Mouse (Mus musculus) skeletal muscle tissue, adult 2 months (tissue): Measurements from ENCODE around the gene Pigu.
A peak's percentile ranks its signal among the peaks of the same experiment; 100 is the strongest.

Experiments
- DNase-seq: peaks from one replicate; pipeline ENCODE4 v3.0.0-alpha.2; 2012; ENCODE audit warnings: low read depth, low spot score

Gene Pigu

DNA sequence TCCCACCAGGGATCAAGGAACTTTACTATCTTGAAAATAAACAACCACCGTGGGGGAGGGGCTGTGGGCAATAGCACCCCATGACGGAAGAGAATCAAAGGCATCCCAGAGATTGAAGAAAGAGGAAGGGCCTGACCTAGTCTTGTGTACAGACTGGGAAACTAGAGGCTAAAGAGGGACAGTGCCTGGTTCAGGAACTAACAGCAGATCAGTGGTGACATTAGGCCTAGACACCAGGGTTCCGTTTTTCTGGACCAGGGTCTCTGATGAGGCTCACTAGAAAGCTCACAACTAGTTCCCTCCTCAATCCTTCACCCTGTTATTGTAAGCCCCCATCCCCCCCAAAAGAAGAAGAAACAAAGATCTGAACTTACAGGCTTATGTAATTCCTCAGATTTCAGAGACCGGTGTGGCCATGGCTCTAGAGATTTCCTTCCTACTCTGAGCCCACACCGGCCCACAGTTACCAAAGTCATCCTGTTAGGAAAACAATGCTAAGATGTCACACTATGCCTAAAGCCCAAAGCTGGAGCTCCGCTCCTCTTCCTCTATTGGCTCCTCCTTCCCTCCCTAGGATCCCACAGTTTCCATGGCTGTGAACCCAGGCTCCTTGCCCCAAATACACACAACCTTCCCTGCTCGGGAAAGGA lies 10.5 kb upstream of the Pigu start:
- no peak for DNase-seq

DNA sequence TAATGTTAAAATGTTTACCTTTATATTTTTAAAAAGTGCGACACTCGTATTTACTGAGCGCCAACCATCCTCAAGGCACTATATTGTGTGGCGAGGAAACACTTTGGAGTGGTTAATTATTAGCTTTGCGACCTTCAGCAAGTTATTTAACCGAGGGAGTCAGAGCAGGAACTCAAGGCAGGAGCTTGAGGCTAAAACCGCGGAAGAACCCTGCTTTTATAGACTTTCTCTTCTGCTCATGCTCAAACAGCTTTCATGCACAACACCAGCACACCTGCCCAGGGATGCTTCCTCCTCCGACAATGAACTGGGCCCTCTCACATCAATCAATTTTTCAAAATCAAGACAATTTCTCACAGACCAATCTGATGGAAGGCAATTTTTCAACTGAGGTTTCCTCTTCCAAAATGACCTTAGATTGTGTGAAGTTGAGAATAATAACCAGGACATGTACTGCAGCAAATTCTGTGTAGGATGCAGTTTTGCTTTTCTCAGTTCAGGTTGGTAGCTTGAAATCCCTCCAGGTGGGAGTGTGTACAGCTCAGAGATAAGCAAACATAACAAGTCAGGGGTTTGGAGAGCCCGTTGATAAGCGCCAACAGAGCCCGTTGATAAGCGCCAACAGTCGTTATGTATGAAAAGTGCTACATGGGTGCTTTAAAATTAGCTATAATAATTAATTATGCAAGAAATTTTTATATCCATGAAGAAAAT lies 613 bp upstream of the Pigu start:
- DNase-seq, result no peak

DNA sequence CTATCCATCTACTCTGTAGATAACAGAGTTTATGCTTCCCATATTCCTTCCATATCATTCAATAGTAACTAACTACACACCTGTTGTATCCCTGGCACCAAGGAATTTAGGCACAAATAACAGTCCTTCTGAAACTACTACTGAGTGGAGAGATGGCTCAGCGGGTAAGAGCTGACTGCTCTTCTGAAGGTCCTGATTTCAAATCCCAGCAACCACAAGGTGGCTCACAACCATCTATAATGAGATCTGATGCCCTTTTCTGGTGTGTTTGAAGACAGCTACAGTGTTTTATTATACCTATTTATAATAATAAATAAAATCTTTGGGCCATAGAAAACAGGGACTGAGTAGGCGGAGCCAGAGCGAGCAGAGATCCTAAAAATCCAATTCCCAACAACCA lies 2.8 kb downstream of the Pigu start:
- DNase-seq, result no peak

DNA sequence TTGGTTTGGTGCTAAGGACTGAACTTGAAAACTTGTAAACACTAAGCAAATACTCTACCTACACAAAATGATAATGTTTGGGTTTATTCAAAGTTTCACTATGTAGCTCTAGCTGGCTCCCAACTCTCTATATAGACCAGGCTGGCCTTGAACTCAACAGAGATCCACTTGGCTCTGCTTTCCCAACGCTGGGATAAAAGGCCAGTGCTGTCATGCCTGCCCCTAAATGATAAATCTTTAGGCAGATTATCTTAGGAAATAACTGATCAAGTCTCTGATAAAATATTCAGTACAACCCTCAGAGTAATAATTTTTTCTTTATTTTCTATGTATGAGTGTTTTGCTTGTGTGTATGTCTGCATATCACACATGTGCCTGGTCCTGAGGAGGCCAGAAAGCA lies 10.6 kb downstream of the Pigu start:
- no peak for DNase-seq

DNA sequence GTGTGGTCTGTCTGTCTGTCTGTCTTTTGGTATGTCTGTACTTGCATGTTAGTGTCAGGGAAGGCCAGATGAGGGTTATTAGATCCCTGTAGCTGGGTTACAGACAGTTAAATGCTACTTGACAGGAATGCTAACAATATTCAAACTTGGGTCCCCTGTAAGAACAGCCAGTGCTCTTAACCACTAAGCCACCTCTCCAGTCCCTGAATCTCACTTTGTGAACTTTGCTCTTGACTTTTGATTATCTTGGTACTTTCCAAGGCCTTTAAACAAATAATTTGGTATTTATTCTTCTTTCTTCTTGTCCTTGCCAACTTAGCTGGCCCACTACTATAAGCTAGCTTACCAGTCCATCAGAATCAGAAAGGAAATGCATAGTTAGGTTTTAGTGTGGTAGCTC lies 17.1 kb downstream of the Pigu start:
- no peak for DNase-seq

DNA sequence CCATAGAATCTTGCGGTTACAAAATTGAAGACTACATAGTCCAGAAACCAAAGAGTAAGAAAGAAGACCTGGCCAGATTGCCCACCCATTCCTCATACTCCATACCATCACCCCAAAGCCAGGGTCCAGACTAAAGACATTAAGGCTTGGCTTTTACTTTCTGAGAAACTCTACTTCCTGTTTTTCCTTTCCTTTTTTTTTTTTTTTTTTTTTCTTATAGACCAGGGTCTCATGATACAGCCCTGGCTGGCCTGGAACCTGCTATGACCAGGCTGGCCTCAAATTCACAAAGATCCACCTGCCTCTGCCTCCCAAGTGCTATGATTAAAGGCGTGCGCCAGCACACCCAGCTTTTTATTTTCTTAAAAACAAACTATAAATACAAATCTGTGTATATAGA lies 21.0 kb downstream of the Pigu start:
- DNase-seq, result no peak

DNA sequence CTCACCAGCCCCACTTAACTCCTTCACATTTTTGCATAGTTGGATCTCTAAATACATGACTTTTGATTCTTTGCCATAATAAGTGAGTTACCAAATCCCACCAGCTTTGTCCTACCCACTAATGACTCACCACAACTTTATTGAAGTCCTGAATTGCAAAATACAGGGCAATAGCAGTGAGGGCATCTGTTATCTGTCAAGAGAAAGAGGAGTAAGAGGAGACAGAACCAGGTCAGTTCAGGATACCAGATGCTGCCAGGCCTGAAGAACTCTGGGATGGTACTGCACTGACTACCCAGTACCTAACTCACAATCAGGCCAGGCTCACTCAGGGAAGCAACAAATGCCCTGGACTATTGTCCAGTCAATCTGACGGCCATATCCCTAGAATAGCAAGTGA lies 22.0 kb downstream of the Pigu start:
- no peak for DNase-seq

DNA sequence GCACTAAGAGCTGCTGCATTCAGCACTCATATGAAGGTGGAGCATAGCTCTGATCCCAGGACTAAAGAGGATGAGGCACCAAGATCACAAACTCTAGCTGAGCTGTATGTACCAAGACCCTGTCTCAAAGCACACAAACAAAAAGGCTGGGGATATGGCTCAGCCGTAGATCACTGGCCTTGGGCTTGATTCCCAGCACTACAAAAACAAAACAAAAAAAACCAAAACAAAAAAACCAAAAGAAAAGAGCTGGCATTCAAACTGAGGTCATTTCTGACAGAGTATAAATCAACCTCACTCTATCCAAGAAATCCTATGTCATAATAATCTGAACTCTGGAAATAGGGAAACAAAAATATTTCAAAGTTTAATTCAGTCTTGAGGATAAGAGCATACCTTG lies 23.8 kb downstream of the Pigu start:
- no peak for DNase-seq

DNA sequence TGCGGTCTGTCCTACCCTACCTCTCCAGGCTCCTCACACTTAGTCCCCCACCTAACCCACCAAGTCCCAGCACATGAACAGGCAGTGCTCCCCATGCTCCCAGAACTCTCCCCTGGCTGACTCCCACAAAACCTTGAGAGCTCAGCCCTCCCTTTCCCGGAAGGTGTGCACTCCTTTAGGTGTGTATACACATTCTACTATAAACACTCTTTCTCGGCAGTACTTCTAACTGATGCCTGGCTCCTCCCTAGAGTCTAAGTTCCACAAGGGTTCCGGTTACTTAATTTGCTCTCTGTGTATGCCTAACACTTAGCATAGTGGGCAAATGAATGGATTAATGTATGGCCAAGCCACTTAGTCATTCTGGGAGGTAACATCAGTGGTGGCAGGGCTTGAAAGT lies 25.9 kb downstream of the Pigu start:
- DNase-seq, result no peak

DNA sequence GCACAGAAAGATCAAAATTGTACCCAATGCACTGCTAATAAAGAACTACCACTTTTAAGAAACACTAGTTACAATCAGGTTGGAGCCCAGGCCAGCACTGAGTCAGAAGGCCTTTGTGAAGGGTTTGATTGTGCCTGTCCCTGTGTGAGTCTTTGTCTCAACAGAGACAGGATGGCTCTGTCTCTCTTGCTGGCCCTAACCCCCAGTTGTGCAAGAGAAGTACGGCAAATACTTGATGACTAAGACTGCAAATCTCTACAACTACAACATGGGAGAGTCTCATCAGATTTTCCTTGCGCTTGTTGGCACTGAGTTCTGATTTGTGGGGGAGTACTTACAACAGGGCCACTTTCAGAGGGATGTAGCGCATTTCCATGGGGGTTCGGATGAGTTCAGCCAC lies 26.4 kb downstream of the Pigu start:
- DNase-seq, result no peak

DNA sequence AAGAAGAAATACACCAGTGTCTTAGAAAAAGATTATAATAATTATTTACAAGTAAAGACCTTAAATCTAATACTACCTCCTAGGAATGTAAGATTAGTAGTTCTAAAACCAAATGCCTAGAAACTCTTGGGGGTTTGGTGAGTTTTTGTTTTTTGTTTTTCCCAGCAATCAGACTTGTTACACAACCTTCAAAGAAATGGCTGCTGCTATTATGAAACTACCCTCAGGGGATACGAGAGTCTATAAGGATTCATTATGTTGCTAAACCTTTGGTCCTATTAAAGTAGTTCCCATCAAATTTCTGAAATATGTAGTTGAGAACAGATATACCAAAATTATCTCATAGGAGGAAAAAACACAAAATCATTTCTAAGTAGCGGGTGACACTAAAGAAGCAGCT lies 27.5 kb downstream of the Pigu start:
- no peak for DNase-seq

DNA sequence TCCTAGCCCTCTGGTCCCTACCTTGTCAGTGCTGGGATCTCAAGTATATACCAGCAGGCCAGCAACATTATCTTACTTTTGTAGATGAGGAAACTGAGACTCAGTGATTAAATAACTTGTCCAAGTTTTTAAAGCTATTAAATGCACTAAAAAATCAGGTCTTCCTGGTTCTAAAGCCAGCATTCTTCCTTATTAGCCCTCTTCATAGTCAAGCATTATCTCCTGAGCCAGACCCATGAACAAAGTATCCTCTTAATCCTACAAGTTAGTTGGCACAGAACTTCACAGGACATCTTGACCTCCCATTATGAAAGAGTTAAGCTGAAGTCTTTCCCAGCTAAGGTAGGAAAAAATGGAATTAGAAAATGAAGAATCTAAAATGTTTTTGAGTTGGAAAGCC lies 28.3 kb downstream of the Pigu start:
- no peak for DNase-seq

DNA sequence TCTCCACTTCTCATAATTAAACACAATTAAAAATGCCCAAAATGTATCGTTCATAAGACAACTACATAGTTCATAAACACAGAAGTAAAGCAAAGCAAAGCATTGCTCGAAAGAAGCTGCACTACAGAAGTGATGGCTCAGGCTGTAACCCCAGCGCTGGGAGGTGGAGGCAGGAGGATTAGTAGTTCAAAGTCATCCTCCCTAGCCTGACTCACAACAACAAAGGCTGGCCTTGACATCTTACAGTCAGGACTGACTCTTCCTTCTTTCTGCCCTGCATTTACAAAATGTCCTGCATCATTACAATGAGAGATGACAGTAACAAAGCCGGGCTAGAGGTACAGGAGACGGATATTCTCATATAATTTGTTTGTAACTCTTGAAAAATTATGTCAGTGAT lies 29.3 kb downstream of the Pigu start:
- no peak for DNase-seq

DNA sequence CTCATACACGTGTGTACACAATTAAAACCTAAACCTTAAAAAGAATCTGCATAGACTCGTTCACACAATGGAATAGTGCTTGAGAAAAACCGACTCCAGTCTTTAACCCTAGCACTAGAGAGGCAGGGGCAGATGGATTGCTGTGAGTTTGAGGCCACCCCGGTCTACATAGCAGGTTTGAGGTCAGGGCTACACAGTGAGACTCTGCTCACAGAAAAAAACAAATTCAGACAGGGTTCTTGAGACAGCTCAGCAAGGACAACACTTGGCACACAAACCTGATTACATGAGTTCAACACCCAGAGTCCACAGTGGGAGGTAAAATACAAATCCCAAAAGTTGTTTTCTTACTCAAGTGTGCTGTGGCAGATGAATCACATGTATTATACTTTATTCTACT lies 31.2 kb downstream of the Pigu start:
- DNase-seq, result no peak

DNA sequence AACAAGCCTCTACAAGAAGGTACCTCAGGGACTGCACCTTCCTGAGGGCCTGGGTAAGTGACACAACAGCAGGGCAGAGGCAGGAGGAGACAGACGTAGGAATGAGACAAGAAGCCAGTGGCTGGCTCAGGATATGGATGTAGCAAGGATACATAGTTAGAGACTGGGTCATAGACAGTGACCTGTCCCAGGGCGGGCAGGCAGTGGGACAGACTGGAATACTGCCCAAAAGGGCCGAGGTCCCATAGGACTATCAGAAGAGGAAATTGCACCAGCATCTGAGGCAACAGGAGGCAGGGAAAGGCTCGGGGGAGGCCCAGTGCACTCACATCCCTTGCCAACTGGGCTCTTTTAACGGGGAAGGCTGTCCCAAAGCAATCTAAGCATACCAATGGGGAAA lies 36.6 kb downstream of the Pigu start:
- DNase-seq, result peak; percentile 39

DNA sequence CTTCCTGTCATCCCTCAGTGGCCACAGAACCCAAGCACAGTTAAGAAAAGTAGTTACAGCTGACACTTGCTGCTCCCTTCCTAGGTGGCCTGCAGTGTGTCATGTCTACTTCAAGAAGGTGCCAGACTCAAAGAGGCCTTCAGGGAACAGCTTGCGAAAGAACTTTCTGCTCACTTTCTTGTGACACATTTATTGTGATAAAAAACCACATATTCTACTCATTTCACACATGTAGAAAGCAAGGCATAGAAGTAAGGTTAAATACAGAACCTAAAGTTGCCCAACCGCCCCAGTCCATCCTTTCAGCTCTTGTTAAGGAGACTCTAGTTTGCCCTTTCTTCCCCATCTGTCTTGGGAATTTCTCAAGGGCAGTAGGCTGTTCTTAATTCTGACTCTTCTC lies 38.6 kb downstream of the Pigu start:
- DNase-seq, result no peak

DNA sequence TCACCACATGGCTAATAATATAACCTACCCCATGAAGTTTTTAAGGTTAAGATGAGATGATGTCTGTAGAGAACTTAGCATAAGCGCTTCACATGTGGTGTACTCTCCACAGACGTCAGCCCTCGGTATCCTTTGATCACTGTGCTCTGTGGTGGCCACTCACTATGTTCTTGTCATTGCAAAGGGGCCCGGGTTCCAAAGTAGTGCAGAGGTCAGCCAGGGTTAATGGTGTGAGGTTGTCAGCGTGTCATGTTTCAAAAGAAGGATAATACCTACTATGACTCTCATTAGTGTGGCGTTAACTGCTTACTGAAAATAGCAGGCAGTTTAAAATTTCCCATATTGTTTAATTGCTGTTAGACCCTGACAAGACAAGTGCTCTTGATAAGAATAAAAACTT lies 43.6 kb downstream of the Pigu start:
- DNase-seq, result no peak

DNA sequence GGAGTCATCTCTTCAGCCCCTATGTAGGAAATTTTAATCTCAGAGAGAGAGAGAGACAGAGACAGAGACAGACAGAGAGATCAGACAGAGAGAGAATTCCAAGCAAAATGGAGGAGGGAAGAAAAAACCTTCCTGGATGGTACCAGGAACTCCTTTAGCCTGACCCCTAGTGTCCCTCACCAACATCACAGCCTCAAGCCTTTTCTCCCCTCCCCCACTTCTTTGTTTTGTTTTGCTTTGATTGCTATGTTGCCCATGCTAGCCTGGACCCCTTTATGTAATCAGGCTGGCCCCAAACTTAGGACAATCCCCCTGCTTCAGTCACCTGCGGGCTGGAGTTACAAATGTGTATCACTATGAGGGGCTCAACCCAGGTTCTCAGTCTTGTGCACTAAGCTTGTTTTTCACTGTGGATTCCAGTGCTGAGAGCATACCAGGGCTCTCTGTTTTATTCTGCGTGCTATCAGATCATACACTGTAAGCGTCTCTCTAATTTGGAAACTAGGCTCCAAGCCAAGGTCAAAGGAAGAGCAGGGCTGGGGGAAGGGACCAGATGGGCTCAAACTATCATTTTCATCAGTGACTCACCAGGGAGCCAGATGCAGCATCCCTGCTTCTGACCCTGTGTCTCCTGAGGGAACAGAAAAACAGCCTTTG lies 48.2 kb downstream of the Pigu start:
- peak; percentile 87 for DNase-seq

DNA sequence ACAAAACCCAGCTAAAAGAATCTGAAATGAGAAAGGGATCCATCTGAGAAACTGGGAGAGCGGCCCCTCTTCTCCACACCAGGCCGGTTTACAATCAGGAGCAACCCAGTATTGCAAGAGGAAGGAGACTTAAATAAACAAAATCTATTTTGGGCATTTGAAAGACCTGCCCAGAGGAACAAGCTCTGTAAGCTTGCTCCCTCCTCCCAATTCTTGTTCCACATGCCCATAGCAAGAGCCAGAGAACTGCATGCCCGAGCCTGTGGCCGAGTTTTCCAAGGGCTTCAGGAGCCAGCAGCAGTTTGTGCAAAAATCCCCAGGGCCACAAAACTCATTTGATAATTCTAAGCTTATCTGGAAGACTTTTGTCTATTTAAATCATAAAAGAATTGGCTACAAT lies 57.7 kb downstream of the Pigu start:
- peak; percentile 81 for DNase-seq

DNA sequence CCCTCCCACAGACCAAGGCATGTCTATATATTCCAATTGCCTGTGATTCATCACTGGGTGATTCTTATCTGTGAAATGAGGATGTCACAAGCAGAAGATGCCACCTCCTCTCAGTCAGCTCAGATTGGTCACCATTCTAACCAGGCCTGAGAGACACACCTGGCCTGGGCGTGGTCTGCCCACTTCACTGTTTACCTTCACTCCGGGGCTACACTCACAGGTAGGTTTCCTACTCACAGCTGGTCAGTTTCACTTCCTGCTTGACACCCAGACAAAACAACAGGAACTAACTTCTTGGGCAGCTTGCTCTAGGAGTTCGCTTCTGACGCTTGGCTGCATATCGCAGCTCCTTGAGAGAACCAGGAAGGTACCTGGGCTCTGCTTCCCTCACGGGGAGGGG lies 61.8 kb downstream of the Pigu start:
- no peak for DNase-seq

DNA sequence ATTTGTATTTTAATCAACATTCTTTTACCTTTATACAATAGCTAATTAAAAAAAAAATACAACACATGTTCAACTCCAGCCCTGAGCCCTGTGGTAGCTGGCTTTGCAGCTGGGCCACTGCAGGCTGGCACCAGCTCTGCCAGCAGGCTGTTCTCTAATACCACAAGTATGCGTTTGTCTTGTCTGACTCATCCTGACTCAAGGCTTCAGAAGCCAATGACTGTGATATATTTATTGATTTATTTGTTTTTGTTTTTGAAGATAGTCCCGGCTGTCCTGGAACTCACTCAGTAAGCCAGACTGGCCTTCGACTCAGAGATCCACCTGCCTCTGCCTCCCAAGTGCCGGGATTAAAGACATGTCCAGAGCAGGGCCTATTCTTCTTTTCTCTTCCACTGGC lies 63.3 kb downstream of the Pigu start:
- DNase-seq, result peak; percentile 49

DNA sequence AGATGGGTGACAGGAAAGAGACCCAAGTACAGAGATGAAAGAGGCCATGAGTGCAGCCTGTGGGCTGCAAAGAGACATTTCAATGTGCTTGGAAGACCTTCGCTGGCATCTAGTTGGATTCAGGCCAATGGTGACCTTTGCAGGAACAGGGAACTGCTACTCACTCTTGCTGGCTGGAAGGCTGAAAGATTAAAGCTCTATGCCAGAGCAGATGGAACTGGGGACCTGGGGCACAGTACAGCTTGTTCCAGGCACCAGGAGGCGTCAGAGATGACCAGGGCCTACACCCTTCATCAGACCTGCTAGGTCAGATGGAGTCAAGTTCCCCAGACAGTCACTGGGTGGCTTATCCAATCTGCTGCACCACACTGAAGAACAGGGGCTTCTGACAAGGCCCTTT lies 63.8 kb downstream of the Pigu start:
- peak; percentile 96 for DNase-seq

DNA sequence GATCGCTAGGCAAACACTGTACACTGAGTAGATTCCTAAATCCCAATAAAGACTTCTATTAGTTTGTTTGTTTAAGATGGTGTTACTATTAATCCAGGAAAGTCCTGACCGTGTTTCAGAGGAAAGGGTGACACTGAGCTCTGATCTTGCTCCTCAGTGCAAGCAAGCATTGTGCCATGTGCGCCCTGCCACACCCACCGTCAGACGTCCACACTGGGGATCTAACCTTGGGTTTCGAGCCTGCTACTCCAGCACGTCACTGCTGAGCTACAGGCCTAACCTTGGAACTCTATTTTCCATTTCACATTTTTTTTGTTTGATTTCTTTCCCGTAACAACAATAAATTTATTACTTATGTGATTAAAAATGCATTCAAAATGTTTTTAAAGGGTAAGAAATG lies 67.2 kb downstream of the Pigu start:
- DNase-seq, result no peak
